Mouse (Mus musculus) kidney, adult 11 months (tissue): ENCODE results near the gene Nudt19.
"Not testable (repeated sequence)": the region's sequence is repeated elsewhere in the genome, so short reads cannot be mapped to it uniquely, and the experiment has no call there.

Source experiments
- DNase-seq: peaks from one replicate; pipeline ENCODE4 v3.0.0; 2022

Nudt19 gene

GRCm38 (mm10) chr7:35556205-35556603, at the start of gene Nudt19:
Nudt19 (minus strand) TSS chr7:35556304.
- no peak for DNase-seq

GRCm38 (mm10) chr7:35602766-35603165, 46.7 kb upstream of the Nudt19 start:
- DNase-seq = no peak

DNA sequence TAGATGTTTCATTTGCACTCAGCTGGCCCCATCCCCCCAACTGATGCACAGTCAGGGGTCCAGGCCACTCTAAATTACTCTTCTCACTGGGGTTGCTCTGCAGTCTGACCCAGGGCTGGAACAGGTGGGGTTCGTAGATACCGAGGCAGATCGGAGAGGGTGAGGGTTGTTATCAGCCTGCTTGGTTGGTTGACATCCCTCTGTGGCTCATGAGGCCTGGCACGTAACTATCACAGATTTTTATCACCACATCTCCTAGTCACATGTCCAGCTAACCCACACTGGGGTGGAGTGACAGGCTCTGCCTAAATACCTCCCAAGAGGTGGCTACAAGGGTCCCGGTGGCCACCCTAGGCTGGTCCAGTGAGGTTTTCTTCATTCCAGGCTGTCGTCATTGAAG, 45.0 kb upstream of the Nudt19 start:
- DNase-seq = no peak

- DNase-seq = no peak
These were observed 43.9 kb upstream of the Nudt19 start for GRCm38 (mm10) chr7:35600031-35600430.

GRCm38 (mm10) chr7:35599492-35599891, 43.4 kb upstream of the Nudt19 start:
- no peak for DNase-seq

DNA sequence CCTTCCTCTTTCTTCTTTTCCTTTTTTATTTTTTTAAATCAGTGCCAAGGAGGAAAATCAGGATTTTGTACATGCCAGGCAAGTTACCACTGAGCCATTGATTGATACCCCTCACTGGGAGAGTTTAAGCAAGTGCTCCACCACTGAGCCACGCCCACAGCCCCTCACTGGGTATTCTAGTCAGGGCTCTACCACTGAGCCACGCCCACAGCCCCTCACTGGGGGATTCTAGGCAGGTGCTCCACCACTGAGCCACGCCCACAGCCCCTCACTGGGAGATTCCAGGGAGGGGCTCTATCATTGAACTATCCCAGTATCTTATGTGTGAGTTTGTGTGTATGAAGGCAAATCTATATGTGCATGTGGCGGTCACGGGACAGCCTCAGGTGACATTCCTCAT, 38.2 kb upstream of the Nudt19 start:
- DNase-seq = no peak

DNA sequence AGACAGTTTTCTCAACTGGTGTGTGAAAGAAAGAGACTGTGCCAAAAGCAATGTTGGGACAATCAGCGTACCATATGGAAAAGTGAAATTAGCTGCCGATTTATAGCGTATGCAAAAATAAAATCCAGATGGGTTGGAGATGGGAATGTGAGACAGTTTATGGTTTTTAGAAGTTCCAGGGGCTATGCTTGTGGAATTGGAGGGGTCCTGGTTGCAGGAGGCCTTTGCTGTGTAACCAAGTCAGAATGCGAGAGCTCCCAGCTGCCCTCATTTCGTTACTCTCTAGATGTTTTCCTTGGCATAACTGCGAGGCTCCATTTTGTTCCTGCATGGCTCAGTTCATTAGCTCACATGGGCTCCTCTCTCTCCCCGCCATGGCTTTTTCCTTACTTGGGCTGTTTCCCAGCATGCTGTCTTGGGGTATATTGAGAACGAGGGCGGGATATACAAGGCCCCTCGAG, 34.7 kb upstream of the Nudt19 start:
- DNase-seq = no peak

DNA sequence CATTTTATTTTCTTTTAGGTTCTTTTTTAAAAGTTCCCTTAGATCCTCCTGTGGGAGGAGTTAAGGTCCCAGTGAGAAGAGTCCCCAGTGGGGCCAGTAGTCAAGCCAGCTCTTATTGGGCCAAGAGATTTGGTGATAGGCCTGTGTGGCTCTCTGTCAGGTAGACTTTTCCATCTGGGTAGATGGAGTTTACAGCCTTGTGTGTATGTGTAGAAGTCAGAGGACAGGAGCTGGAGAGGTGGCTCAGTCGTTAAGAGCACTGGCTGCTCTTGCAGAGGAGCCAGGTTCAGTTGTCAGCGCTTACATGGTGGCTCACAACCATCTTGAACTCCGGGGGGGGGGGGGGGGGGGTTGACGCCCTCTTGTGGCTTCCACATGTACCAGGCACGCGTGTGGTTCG, 33.4 kb upstream of the Nudt19 start:
- DNase-seq = no peak

GRCm38 (mm10) chr7:35588680-35589428, 32.8 kb upstream of the Nudt19 start:
- DNase-seq = no peak

GRCm38 (mm10) chr7:35587728-35588127, 31.6 kb upstream of the Nudt19 start:
- DNase-seq = no peak

DNA sequence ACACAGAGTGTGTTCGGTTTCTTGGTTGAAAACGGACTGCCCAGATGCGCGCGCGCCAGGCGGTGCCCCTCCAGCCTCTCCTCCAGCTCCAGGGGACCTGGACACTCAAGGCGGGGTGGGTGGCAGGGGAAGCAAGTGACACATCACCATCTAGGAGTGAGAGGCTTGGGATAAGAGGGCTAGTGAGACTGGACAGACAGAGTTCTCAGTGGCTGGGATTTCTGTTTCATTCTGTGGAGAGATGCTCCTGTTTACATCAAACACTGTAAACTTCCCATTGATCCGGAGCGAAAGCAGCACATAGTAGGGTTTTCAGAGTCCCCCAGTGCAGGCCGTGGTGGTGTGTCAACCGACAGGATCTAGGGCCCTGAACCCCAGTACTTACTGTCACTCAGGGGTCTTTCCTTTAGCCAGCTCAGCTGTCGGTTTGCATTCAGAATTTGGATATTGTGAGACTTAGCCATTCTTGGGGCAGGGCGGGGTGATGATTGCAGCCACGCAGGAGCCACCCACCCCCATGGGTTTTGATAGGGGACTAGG, 30.9 kb upstream of the Nudt19 start:
- DNase-seq = no peak

DNA sequence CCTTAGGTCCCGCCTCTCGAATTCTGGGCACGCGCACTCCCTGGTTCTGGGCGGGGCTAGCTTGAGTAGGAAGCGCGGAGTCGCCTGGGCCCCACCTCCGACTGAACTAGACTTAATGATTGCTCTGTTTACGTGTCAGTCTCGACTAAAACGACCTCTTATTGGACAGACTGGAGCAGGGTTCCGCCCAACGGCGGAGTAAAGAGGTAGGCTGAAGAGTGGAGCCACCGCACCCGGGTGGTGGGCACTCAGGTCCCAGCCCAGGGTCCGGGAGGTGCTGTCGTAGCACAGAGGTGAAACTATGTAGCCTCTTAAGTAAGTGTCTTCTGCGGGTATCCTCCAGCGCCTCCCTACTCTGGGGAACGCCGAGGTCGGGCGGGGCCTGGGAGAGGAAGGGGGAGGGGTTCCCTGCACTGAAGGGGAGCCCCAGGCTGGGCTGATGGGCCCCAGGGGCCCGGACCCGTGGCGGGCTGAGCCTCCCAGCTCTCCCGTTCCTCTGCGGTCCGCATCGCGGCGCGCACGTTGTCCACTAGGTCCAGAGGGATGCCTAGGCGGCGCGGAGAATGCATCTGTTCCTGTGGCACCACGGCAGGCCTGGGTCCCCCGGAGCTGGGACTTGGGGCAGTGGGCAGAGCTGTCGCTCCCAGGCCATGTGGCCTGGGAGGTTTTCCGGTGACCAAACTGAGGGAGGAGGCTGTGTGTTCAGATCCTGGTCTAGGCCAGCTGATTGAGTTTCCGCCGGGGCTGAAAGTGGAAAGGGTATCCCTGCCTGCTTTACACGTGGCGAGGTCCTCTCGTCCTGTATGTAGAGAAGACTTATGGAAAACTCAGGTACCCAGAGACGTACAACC, 30.2 kb upstream of the Nudt19 start, which contains the start of gene Ankrd27:
TSS of gene Ankrd27 (plus strand) at position 190 of the 851 bp plus-strand sequence.
- peak; percentile 97 for DNase-seq

DNA sequence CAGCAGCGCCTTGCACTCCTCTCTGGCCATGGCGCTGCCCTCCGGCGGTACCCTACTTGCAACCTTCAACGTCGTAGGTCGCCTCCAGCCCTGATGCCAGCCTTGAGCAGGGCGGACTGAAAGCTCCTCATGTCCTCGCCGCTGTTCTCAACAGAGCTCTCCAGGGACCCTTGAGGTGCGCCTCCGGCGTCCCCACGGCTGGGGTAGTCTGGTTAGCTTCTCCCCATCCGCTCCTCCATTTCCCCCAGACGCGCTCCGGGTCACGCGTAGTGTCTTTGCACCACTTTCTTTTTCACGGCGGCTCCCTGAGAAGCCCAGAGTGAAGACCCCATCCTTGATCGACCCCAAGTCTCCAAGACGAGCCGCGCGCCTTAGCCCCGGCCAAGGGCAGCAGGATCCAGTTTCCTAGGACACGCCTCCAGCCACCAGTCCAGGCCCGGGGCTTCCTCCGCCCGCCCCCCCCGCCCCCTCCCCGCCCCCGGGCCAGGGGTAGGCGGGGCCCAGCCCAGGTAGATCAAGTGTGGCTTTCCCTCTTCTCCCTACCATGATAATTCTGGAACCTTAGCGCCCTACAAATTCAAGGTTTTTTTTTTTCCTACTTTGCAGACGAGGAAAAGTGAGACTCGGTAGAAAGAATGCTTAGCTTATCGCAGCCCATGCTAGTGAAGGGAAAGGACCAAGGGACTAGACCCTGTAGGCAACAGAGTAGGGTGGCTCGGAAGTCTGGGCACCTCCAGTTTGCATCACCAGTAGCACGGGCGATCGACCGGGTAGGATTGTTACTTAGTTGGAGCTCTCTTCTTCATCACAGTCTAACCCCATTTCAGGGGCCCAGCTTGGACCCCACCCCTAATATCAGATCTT, 29.3 kb upstream of the Nudt19 start, which contains the start of gene Rgs9bp:
TSS of gene Rgs9bp (minus strand) at position 392 of the 864 bp plus-strand sequence.
- no peak for DNase-seq

DNA sequence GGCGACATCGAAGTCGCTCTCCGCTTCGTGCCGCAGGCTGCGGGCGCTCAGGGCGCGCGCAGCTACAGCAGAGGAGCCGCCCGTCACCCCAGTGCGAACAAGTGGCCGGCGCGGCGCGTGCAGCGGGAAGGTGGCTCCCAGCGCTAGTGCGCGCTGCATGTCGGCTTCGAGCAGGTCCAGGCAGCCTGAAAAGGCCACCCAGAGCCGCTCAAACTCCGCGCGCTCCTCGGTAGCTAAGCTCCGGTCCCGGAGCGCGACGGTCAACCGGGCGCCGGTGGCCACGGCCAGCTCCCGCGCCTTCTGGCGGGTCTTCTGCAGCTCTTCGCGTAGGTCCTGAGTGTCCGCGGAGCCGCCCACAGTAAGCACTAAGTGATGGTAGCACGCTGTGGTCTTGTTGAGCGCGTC, 28.7 kb upstream of the Nudt19 start:
- no peak for DNase-seq

DNA sequence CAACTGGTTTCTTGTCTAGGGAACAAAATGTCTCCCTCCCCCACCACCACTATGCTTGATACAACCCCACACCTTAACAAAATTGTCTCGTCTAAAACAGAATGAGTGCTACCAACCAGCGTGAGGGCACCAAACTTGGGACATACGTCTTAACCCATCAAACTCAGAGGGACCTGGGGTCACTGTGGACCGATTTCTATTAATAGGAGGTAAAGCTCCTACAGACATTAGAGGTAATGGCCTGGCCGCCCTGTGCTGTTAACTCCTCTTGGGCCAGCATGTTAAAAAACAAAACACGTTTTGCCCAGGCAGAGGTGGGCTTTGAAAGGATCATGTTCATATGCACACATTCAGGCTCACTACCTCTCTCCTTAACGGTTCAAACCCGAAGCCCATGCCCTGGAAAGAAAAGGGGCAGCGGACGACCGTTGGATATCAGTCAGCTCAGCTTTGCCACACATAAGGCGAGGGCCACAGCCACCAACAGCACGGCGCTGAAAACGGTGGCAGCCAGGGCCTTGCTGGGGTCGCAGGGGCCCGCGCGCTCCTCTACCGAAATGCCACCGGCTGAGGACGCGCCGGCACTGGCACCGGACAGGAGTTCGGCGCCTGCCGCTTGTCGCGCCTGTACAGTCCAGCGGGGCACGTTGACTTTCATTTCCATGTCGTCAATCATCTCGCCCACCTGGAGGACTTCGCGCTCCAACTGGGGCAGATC, 28.1 kb upstream of the Nudt19 start:
- no peak for DNase-seq

DNA sequence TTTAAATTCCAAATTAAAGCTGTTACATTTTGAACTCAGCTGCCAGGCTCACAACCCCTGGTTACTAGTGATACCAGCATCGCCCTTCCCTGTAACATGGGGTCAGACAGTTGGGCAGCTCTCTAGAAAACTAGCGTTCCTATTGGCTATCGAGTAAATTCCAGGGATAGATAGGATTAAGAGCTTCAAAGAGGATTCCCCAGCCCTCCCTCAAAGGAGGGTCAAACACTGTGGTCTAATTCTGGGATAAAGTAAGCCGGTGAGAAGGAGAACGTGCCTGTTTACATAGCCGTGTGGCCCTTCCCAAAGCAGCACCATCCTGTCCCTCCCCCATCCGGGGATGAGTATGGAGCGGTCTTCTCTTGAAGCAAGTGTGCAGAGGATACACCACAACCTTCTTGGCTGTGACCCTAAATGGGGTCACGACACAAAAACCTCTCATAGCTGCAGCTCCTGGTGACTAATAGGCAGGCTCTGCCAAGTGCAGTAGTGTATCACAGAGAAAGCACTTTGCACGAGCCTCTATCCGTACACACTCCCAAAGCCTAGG, 27.4 kb upstream of the Nudt19 start:
- DNase-seq = no peak

- no peak for DNase-seq
These were observed 26.6 kb upstream of the Nudt19 start for GRCm38 (mm10) chr7:35582719-35583118.

GRCm38 (mm10) chr7:35579849-35580248, 23.7 kb upstream of the Nudt19 start:
- no peak for DNase-seq

- not testable (repeated sequence) for DNase-seq
These were observed 14.8 kb upstream of the Nudt19 start for GRCm38 (mm10) chr7:35570883-35571282.

GRCm38 (mm10) chr7:35569724-35570123, 13.6 kb upstream of the Nudt19 start:
- not testable (repeated sequence) for DNase-seq

- DNase-seq = peak; percentile 54
These were observed 9.9 kb upstream of the Nudt19 start for GRCm38 (mm10) chr7:35565965-35566364.
